In genomic region chr5:62715436-62715835, GRCm38 (mm10) we compare ENCODE assay signal across 18 mouse cellular contexts. TPM values are rescaled to one million over a fixed set of nuclear protein-coding genes. Genes with fewer than 3 reads are reported as not detected.
DNase-seq lines count a peak whose midpoint lies in the region; ATAC-seq and TF ChIP-seq lines count a peak whose summit lies in the region.
"Had no signal": no experiment of that assay in that cellular context is flagged by ENCODE, and none has a peak within 500 bp of the region (broad histone marks: within the 10 kb centered on the region; RNA-seq: fewer than 3 reads in every experiment).

No protein-coding gene starts in this region.

- no peak overlapping the region for H3K4me3 ChIP-seq in heart, embryonic 15.5 days
- H3K4me3 ChIP-seq in kidney, adult 2 months (ENCODE audit: insufficient read depth, low read depth, low read length), result no peak overlapping the region
- H3K4me3 ChIP-seq: heart, embryonic 13.5 days; liver, embryonic 13.5 days; midbrain, embryonic 12.5 days; myocyte had no signal

- H3K9ac ChIP-seq in heart, embryonic 15.5 days, result no peak overlapping the region
- H3K9ac ChIP-seq: heart, embryonic 13.5 days; hindbrain, embryonic 14.5 days; liver, embryonic 13.5 days; midbrain, embryonic 12.5 days had no signal

- 0 out of 2 replicates have a peak overlapping the region, but pooled peaks have one; percentile 0 for H3K27ac ChIP-seq in heart, embryonic 15.5 days
- H3K27ac ChIP-seq in kidney, adult 2 months (ENCODE audit: insufficient read depth, low read depth, low read length), result no peak overlapping the region
- H3K27ac ChIP-seq: heart, embryonic 13.5 days; hindbrain, embryonic 14.5 days; liver, embryonic 13.5 days; midbrain, embryonic 12.5 days had no signal

- no peaks in the 10 kb centered on the region for H3K9me3 ChIP-seq in heart, embryonic 15.5 days (replicated peaks)
- H3K9me3 ChIP-seq: heart, embryonic 13.5 days; liver, embryonic 13.5 days; midbrain, embryonic 12.5 days had no signal

- DNase-seq in heart, postnatal 14 days, result no peak
- peak; percentile 47 for DNase-seq in CD4-positive helper T cell, adult 2 months (ENCODE audit: low read depth, low spot score)
- DNase-seq in kidney, adult 2 months, result no peak
- DNase-seq in urinary bladder, adult 2 months (ENCODE audit: low spot score), result no peak
- DNase-seq: cerebellum, postnatal 25 days; gastrocnemius, postnatal 14 days; kidney, adult 18-20 months; layer of hippocampus, postnatal 36 days; left cerebral cortex, postnatal 4 days; liver, embryonic 13.5 days; lung, postnatal 10 days had no signal

- H3K4me2 ChIP-seq in heart, embryonic 15.5 days, result no peak overlapping the region
- H3K4me2 ChIP-seq: heart, embryonic 13.5 days; hindbrain, embryonic 14.5 days; liver, embryonic 13.5 days; midbrain, embryonic 12.5 days had no signal

- WGBS in heart, embryonic 15.5 days, result 39% methylated on average over 4 of the region's 4 CpGs
- 55% methylated on average over 4 of the region's 4 CpGs for WGBS in kidney, adult 2 months

- H3K27me3 ChIP-seq in heart, embryonic 15.5 days, result no peaks in the 10 kb centered on the region
- no peaks in the 10 kb centered on the region for H3K27me3 ChIP-seq in kidney, adult 2 months (replicated peaks; ENCODE audit: control insufficient read depth, insufficient read depth, low read length)
- H3K27me3 ChIP-seq: heart, embryonic 13.5 days; liver, embryonic 13.5 days; midbrain, embryonic 12.5 days had no signal

- ATAC-seq in heart, embryonic 15.5 days (replicated peaks; ENCODE audit: insufficient number of reproducible peaks, insufficient read depth, low FRiP score, low read depth), result no peak
- 0 out of 2 replicates have a peak, but pooled peaks have one; percentile 11 for ATAC-seq in granulocyte monocyte progenitor cell, adult 5-6 weeks (replicated peaks; ENCODE audit: poor library complexity, severe bottlenecking)
- peak; percentile 36; the same call in 1 of the 2 replicates for ATAC-seq in neutrophil, adult 5-6 weeks (ENCODE audit: extremely low read depth, insufficient number of reproducible peaks, low FRiP score, poor library complexity, severe bottlenecking)

- no peaks in the 10 kb centered on the region for H3K4me1 ChIP-seq in heart, embryonic 15.5 days (replicated peaks)
- H3K4me1 ChIP-seq in kidney, adult 2 months (ENCODE audit: control insufficient read depth, insufficient read depth, low read length), result 0 out of 2 replicates have a peak, but pooled peaks cover 2% of the 10 kb centered on the region
- H3K4me1 ChIP-seq: liver, embryonic 13.5 days; midbrain, embryonic 12.5 days had no signal

- intact Hi-C loops in heart, postnatal 14 days (cut with DNase I), result loop anchor here (10.0 kb wide), 1 partner anchor 49 kb away; the partner anchor contains the start of gene Arap2

- H3K36me3 ChIP-seq in heart, embryonic 15.5 days, result no peaks in the 10 kb centered on the region
- H3K36me3 ChIP-seq in kidney, adult 2 months (ENCODE audit: control insufficient read depth, insufficient read depth, low read length), result no peaks in the 10 kb centered on the region
- H3K36me3 ChIP-seq: heart, embryonic 13.5 days; liver, embryonic 13.5 days; midbrain, embryonic 12.5 days had no signal

- no peak for TF ChIP-seq POLR2A in kidney, adult 2 months (IDR thresholded peaks at IDR 0.05; ENCODE audit: low read depth, low read length)

- TF ChIP-seq CTCF in kidney, adult 2 months (conservative IDR thresholded peaks at IDR 0.05; ENCODE audit: insufficient read depth, insufficient read length, low read depth, low read length), result no peak

RNA-seq across cellular contexts. Expression of gene Arap2, which starts 50.5 kb away (rescaled TPM):
- polyA plus RNA-seq in heart, embryonic 15.5 days (2015; fragmentation: Nextera tagmentation; extraction: Ambion mirVana), result 4.7 and 5.4 TPM in 2 replicates
- 1 to 10 TPM; 8.7 to 9.2 TPM for total RNA-seq in heart, postnatal 14 days (2021)
- 53.5 and 76.2 TPM in 2 replicates for total RNA-seq in granulocyte monocyte progenitor cell, adult 5-6 weeks (2014; fragmentation: Nextera tagmentation)
- 45.7 and 57.2 TPM in 2 replicates for total RNA-seq in granulocyte monocyte progenitor cell, adult 5-6 weeks (2017)
- 59.8 and 69.9 TPM in 2 replicates for total RNA-seq in neutrophil, adult 5-6 weeks (2017)
- 5.0 and 6.6 TPM in 2 replicates for polyA plus RNA-seq in kidney, adult 2 months (2012; rRNA removed)
- polyA plus RNA-seq in urinary bladder, adult 2 months (2012; rRNA removed), result 8.2 and 9.3 TPM in 2 replicates
